Mouse (Mus musculus) megakaryocyte, embryonic 14.5 days (primary cell): ENCODE results near the gene Dock9. TPM values are rescaled to one million over a fixed set of nuclear protein-coding genes. Genes with fewer than 3 reads are reported as not detected.
"Not testable (repeated sequence)": the region's sequence is repeated elsewhere in the genome, so short reads cannot be mapped to it uniquely, and the experiment has no call there.

Experiments
- H3K27me3 ChIP-seq: replicated peaks from 2 replicates; pipeline ENCODE3; 2012; ENCODE audit warnings: inconsistent platforms
- H3K36me3 ChIP-seq: replicated peaks from 2 replicates; pipeline ENCODE3; 2012; ENCODE audit warnings: low read length, inconsistent platforms, mixed read lengths
- H3K4me1 ChIP-seq: 2 replicates; pipeline ENCODE4 v1.6.1; 2012; ENCODE audit warnings: inconsistent platforms
- H3K4me3 ChIP-seq: replicated peaks from 2 replicates; pipeline ENCODE3; 2012; ENCODE audit warnings: moderate library complexity, mild to moderate bottlenecking, inconsistent platforms
- H3K9me3 ChIP-seq: 2 replicates; pipeline ENCODE4 v1.6.1; 2012; ENCODE audit warnings: inconsistent platforms
- FLI1 ChIP-seq: IDR thresholded peaks from 2 replicates; pipeline ENCODE4 v1.6.1; 2012; ENCODE audit warnings: low read length, inconsistent platforms, mixed read lengths
- GATA1 ChIP-seq: IDR thresholded peaks from 3 replicates; pipeline ENCODE4 v1.6.1; 2012; ENCODE audit warnings: mixed read lengths, low read length, inconsistent platforms, borderline replicate concordance
- polyA plus RNA-seq: library from polyadenylated mRNA; stranded (reverse); fragments of >175 nt; gene quantifications from 2 replicates; pipeline ENCODE4 v1.2.3, GENCODE M21; 2012; ENCODE audit warnings: low replicate concordance; ENCODE audit not compliant: insufficient read depth

The Dock9 gene
- polyA plus RNA-seq, 1 experiment: 0.13 TPM

GRCm38 (mm10) chr14:121641271-121641670, 156.4 kb downstream of the Dock9 start:
- H3K27me3 ChIP-seq: peaks cover 5% of the 10 kb centered on the region
- no peak for TF ChIP-seq FLI1
- TF ChIP-seq GATA1: no peak
- peaks cover 3% of the 10 kb centered on the region for H3K4me1 ChIP-seq
- no peaks in the 10 kb centered on the region for H3K36me3 ChIP-seq
- no peak overlapping the region for H3K4me3 ChIP-seq
- H3K9me3 ChIP-seq: no peaks in the 10 kb centered on the region

GRCm38 (mm10) chr14:121636935-121637510, 160.6 kb downstream of the Dock9 start:
- H3K27me3 ChIP-seq: peaks cover 1% of the 10 kb centered on the region
- H3K9me3 ChIP-seq: no peaks in the 10 kb centered on the region
- no peaks in the 10 kb centered on the region for H3K36me3 ChIP-seq
- no peak for TF ChIP-seq GATA1
- no peak for TF ChIP-seq FLI1
- H3K4me3 ChIP-seq: peak overlapping the region; percentile 39
- no peaks in the 10 kb centered on the region for H3K4me1 ChIP-seq

- no peak overlapping the region for H3K4me3 ChIP-seq
- no peaks in the 10 kb centered on the region for H3K9me3 ChIP-seq
- TF ChIP-seq GATA1: no peak
- H3K4me1 ChIP-seq: no peaks in the 10 kb centered on the region
- no peaks in the 10 kb centered on the region for H3K36me3 ChIP-seq
- H3K27me3 ChIP-seq: peaks cover 1% of the 10 kb centered on the region
Measured at GRCm38 (mm10) chr14:121634736-121635430, 162.8 kb downstream of the Dock9 start.

DNA sequence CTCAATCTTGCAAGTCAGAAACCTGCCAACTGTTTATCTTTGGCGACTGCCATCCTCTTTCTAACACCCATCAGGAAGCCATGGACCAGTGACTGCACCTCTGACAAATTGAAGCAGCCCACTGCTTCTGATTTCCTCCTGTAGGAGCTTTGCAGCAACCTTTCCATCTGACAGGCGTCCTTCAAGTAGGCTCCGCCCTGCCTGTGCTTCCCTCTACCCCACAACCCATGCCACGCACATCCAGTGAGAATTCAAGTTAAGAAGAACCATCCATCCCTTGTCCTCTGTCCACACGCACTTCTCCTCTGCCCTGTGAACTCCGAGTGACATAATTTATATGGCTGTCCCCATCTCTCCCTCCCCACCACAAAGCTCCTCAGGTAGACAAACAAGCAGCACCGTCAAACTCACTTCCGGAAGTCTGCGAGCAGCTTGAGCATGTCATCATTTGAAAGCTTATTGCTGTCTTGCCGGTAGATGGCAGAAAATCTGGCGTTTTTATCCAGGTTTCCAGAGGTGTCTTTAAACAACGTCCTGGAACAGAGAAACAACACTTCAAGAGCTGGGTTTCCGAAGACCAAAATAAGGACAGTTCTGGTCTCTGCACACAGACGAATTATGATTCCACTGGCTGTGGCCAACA, 163.4 kb downstream of the Dock9 start:
- H3K4me3 ChIP-seq: no peak overlapping the region
- TF ChIP-seq GATA1 (no peak), FLI1 (no peak)
- no peaks in the 10 kb centered on the region for H3K36me3 ChIP-seq
- H3K4me1 ChIP-seq: no peaks in the 10 kb centered on the region
- no peaks in the 10 kb centered on the region for H3K9me3 ChIP-seq
- peaks cover 1% of the 10 kb centered on the region for H3K27me3 ChIP-seq

DNA sequence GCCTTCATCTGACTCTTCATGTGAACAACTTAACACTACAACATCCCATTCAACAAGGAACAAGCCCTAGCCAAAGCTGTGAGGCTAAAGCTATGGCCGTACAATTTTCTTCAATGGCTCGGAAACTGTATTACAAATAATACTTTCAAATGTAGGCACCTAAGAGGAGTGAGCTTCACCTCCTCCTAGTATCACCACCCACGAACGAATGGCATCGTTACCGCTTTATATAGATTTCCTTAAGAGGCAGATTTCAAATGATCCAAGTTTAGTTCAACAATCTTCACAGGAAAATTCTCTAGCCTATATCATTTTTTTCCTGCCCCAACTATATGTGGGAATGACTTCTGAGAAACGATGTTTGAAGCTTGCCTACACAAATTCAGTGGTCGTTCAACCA, 165.7 kb downstream of the Dock9 start:
- no peak for TF ChIP-seq GATA1
- TF ChIP-seq FLI1: no peak
- H3K4me1 ChIP-seq: no peaks in the 10 kb centered on the region

GRCm38 (mm10) chr14:121626741-121627140, 170.9 kb downstream of the Dock9 start:
- TF ChIP-seq GATA1: no peak
- TF ChIP-seq FLI1: no peak
- no peaks in the 10 kb centered on the region for H3K36me3 ChIP-seq

More for the DNA sequence above, 165.7 kb downstream of the Dock9 start:
- Histone ChIP-seq H3K9me3 (no peaks in the 10 kb centered on the region), H3K36me3 (no peaks in the 10 kb centered on the region), H3K27me3 (peaks cover under 1% of the 10 kb centered on the region), H3K4me3 (no peak overlapping the region)

GRCm38 (mm10) chr14:121623996-121624542, 173.6 kb downstream of the Dock9 start:
- not testable (repeated sequence) for H3K4me1 ChIP-seq, H3K9me3 ChIP-seq, H3K4me3 ChIP-seq, H3K27me3 ChIP-seq, H3K36me3 ChIP-seq

More at GRCm38 (mm10) chr14:121626741-121627140, 170.9 kb downstream of the Dock9 start:
- H3K4me3 ChIP-seq: no peak overlapping the region
- H3K4me1 ChIP-seq: no peaks in the 10 kb centered on the region
- no peaks in the 10 kb centered on the region for H3K27me3 ChIP-seq
- H3K9me3 ChIP-seq: no peaks in the 10 kb centered on the region

GRCm38 (mm10) chr14:121621806-121622205, 175.8 kb downstream of the Dock9 start:
- no peaks in the 10 kb centered on the region for H3K36me3 ChIP-seq
- H3K4me3 ChIP-seq: no peak overlapping the region
- no peaks in the 10 kb centered on the region for H3K27me3 ChIP-seq
- peaks cover 8% of the 10 kb centered on the region for H3K9me3 ChIP-seq
- no peaks in the 10 kb centered on the region for H3K4me1 ChIP-seq
- TF ChIP-seq FLI1: no peak

GRCm38 (mm10) chr14:121620567-121620966, 177.1 kb downstream of the Dock9 start:
- Histone ChIP-seq H3K27me3 (peaks cover 2% of the 10 kb centered on the region), H3K9me3 (peaks cover 8% of the 10 kb centered on the region), H3K4me3 (no peak overlapping the region), H3K36me3 (no peaks in the 10 kb centered on the region), H3K4me1 (no peaks in the 10 kb centered on the region)
- TF ChIP-seq FLI1 (no peak), GATA1 (no peak)

GRCm38 (mm10) chr14:121620157-121620556, 177.5 kb downstream of the Dock9 start:
- no peak for TF ChIP-seq GATA1
- no peak for TF ChIP-seq FLI1
- no peaks in the 10 kb centered on the region for H3K4me1 ChIP-seq
- H3K4me3 ChIP-seq: no peak overlapping the region
- peaks cover 2% of the 10 kb centered on the region for H3K27me3 ChIP-seq
- H3K9me3 ChIP-seq: peaks cover 8% of the 10 kb centered on the region
- H3K36me3 ChIP-seq: no peaks in the 10 kb centered on the region
